Mouse (Mus musculus) embryonic fibroblast, embryonic 13.5 days (primary cell): Measurements from ENCODE around the gene Minos1.

Experiments used
- CTCF ChIP-seq: IDR thresholded peaks from 2 replicates; pipeline ENCODE4 v1.5.1; 2011; ENCODE audit warnings: mild to moderate bottlenecking, control low read depth, low read length, moderate library complexity, borderline replicate concordance; ENCODE audit not compliant: insufficient read depth
- POLR2A ChIP-seq: IDR thresholded peaks from 2 replicates; pipeline ENCODE4 v1.6.1; 2011; ENCODE audit warnings: low read depth, mild to moderate bottlenecking, control low read depth, low read length, moderate library complexity

- TF ChIP-seq CTCF (no peak), POLR2A (no peak)
These were observed 55.7 kb downstream of the Minos1 start, which contains the start of gene Htr6 for GRCm38 (mm10) chr4:139075041-139075711.
